Mouse (Mus musculus) spleen, adult 2 months (tissue): ENCODE data around the gene Slc30a5.

ENCODE experiments used
- CTCF ChIP-seq: fragments of 200-500 bp; IDR thresholded peaks from 2 replicates; pipeline ENCODE4 v1.5.1; 2011; ENCODE audit warnings: mild to moderate bottlenecking, inconsistent platforms; ENCODE audit not compliant: insufficient read depth, insufficient read length, insufficient replicate concordance; ENCODE audit errors: extremely low read depth
- POLR2A ChIP-seq: fragments of 200-500 bp; IDR thresholded peaks from 2 replicates; pipeline ENCODE4 v1.6.1; 2011; ENCODE audit warnings: low read depth, low read length, inconsistent platforms

- TF ChIP-seq CTCF: no peak
- TF ChIP-seq POLR2A: no peak
These were observed 25.9 kb upstream of the Slc30a5 start for GRCm38 (mm10) chr13:100859117-100859516.
